Mouse (Mus musculus): ENCODE results near the gene Ppm1d. TPM values are rescaled to one million over a fixed set of nuclear protein-coding genes. Genes with fewer than 3 reads are reported as not detected.

Gene Ppm1d
- polyA plus RNA-seq, 1 experiment from 2014 or later = 14.6 TPM

- Histone ChIP-seq H3K27ac (ENCODE audit: low read length) (no peak overlapping the region), H3K9me3 (ENCODE audit: control insufficient read depth, low read depth, low read length) (no peaks in the 10 kb centered on the region), H3K27me3 (ENCODE audit: control insufficient read depth, insufficient read depth, low read length) (no peaks in the 10 kb centered on the region), H3K36me3 (ENCODE audit: control insufficient read depth, insufficient read depth, low read length) (peaks cover 24% of the 10 kb centered on the region), H3K4me1 (ENCODE audit: control insufficient read depth, insufficient read depth, low read length) (no peaks in the 10 kb centered on the region), H3K4me2 (replicated peaks; ENCODE audit: low read depth, low read length) (no peak overlapping the region), H3K4me3 (ENCODE audit: low read depth, low read length) (no peak overlapping the region), H3K9ac (replicated peaks; ENCODE audit: low read depth, low read length) (no peak overlapping the region)
- ATAC-seq (ENCODE audit: insufficient number of reproducible peaks, insufficient read depth, low FRiP score, low read depth) = peak; percentile 80; the same call in 1 of the 2 replicates
- WGBS = 94% methylated on average over 6 of the region's 6 CpGs
Measured at GRCm38 (mm10) chr11:85339173-85339831, 28.3 kb downstream of the Ppm1d start.

- Histone ChIP-seq H3K4me2 (replicated peaks; ENCODE audit: low read depth, low read length) (no peak overlapping the region), H3K9ac (replicated peaks; ENCODE audit: low read depth, low read length) (no peak overlapping the region), H3K36me3 (ENCODE audit: control insufficient read depth, insufficient read depth, low read length) (peaks cover 25% of the 10 kb centered on the region), H3K27ac (ENCODE audit: low read length) (no peak overlapping the region), H3K27me3 (ENCODE audit: control insufficient read depth, insufficient read depth, low read length) (no peaks in the 10 kb centered on the region), H3K4me3 (ENCODE audit: low read depth, low read length) (no peak overlapping the region), H3K9me3 (ENCODE audit: control insufficient read depth, low read depth, low read length) (no peaks in the 10 kb centered on the region), H3K4me1 (ENCODE audit: control insufficient read depth, insufficient read depth, low read length) (no peaks in the 10 kb centered on the region)
- 80% methylated on average over 7 of the region's 7 CpGs for WGBS
- ATAC-seq (ENCODE audit: insufficient number of reproducible peaks, insufficient read depth, low FRiP score, low read depth) = no peak
Measured at GRCm38 (mm10) chr11:85340070-85340616, 29.1 kb downstream of the Ppm1d start.

- no peak within 1 kb of the TSS for H3K27ac ChIP-seq (ENCODE audit: low read length)
- peak within 1 kb of the TSS; percentile 57 for H3K4me3 ChIP-seq (ENCODE audit: low read depth, low read length)
- H3K4me2 ChIP-seq (replicated peaks; ENCODE audit: low read depth, low read length) = peak within 1 kb of the TSS; percentile 59
- no peaks in the 10 kb centered on the region for H3K36me3 ChIP-seq (ENCODE audit: control insufficient read depth, insufficient read depth, low read length)
- H3K4me1 ChIP-seq (ENCODE audit: control insufficient read depth, insufficient read depth, low read length) = 0 out of 2 replicates have a peak, but pooled peaks cover 4% of the 10 kb centered on the region
- peak; percentile 99 for ATAC-seq (ENCODE audit: insufficient number of reproducible peaks, insufficient read depth, low FRiP score, low read depth)
- WGBS = under 1% methylated on average over 47 of the region's 47 CpGs
- no peaks in the 10 kb centered on the region for H3K9me3 ChIP-seq (ENCODE audit: control insufficient read depth, low read depth, low read length)
- H3K27me3 ChIP-seq (ENCODE audit: control insufficient read depth, insufficient read depth, low read length) = no peaks in the 10 kb centered on the region
- peak within 1 kb of the TSS; percentile 34; the same call in 1 of the 2 replicates for H3K9ac ChIP-seq (replicated peaks; ENCODE audit: low read depth, low read length)
Measured at GRCm38 (mm10) chr11:85352539-85353380, 41.7 kb downstream of the Ppm1d start, which contains the start of gene Bcas3. Gene Bcas3, plus strand, starts transcription at chr11:85353167.

- WGBS = 63% methylated on average over 4 of the region's 4 CpGs
- Histone ChIP-seq H3K27me3 (ENCODE audit: control insufficient read depth, insufficient read depth, low read length) (no peaks in the 10 kb centered on the region), H3K27ac (ENCODE audit: low read length) (no peak overlapping the region), H3K4me2 (replicated peaks; ENCODE audit: low read depth, low read length) (peak overlapping the region; percentile 59), H3K9me3 (ENCODE audit: control insufficient read depth, low read depth, low read length) (no peaks in the 10 kb centered on the region), H3K4me1 (ENCODE audit: control insufficient read depth, insufficient read depth, low read length) (0 out of 2 replicates have a peak, but pooled peaks cover 4% of the 10 kb centered on the region), H3K4me3 (ENCODE audit: low read depth, low read length) (peak overlapping the region; percentile 57), H3K9ac (replicated peaks; ENCODE audit: low read depth, low read length) (no peak overlapping the region), H3K36me3 (ENCODE audit: control insufficient read depth, insufficient read depth, low read length) (no peaks in the 10 kb centered on the region)
- no peak for ATAC-seq (ENCODE audit: insufficient number of reproducible peaks, insufficient read depth, low FRiP score, low read depth)
Measured at GRCm38 (mm10) chr11:85353819-85354218, 42.8 kb downstream of the Ppm1d start.

- Histone ChIP-seq H3K36me3 (ENCODE audit: control insufficient read depth, insufficient read depth, low read length) (peaks cover 6% of the 10 kb centered on the region; the same call in 1 of the 2 replicates), H3K27ac (ENCODE audit: low read length) (no peak overlapping the region), H3K9ac (replicated peaks; ENCODE audit: low read depth, low read length) (no peak overlapping the region), H3K4me1 (ENCODE audit: control insufficient read depth, insufficient read depth, low read length) (no peaks in the 10 kb centered on the region), H3K27me3 (ENCODE audit: control insufficient read depth, insufficient read depth, low read length) (no peaks in the 10 kb centered on the region), H3K9me3 (ENCODE audit: control insufficient read depth, low read depth, low read length) (no peaks in the 10 kb centered on the region), H3K4me3 (ENCODE audit: low read depth, low read length) (no peak overlapping the region), H3K4me2 (replicated peaks; ENCODE audit: low read depth, low read length) (no peak overlapping the region)
- 90% methylated on average over 6 of the region's 6 CpGs for WGBS
- ATAC-seq (ENCODE audit: insufficient number of reproducible peaks, insufficient read depth, low FRiP score, low read depth) = no peak
Measured at GRCm38 (mm10) chr11:85359641-85360040, 48.6 kb downstream of the Ppm1d start.

- H3K9me3 ChIP-seq (ENCODE audit: control insufficient read depth, low read depth, low read length) = no peaks in the 10 kb centered on the region
- H3K9ac ChIP-seq (replicated peaks; ENCODE audit: low read depth, low read length) = no peak overlapping the region
- WGBS = 84% methylated on average over 8 of the region's 8 CpGs
- no peaks in the 10 kb centered on the region for H3K4me1 ChIP-seq (ENCODE audit: control insufficient read depth, insufficient read depth, low read length)
- no peak overlapping the region for H3K27ac ChIP-seq (ENCODE audit: low read length)
- peaks cover 6% of the 10 kb centered on the region; the same call in 1 of the 2 replicates for H3K36me3 ChIP-seq (ENCODE audit: control insufficient read depth, insufficient read depth, low read length)
- no peak overlapping the region for H3K4me2 ChIP-seq (replicated peaks; ENCODE audit: low read depth, low read length)
- ATAC-seq (ENCODE audit: insufficient number of reproducible peaks, insufficient read depth, low FRiP score, low read depth) = no peak
- H3K4me3 ChIP-seq (ENCODE audit: low read depth, low read length) = no peak overlapping the region
- no peaks in the 10 kb centered on the region for H3K27me3 ChIP-seq (ENCODE audit: control insufficient read depth, insufficient read depth, low read length)
Measured at GRCm38 (mm10) chr11:85361621-85362020, 50.6 kb downstream of the Ppm1d start.

GRCm38 (mm10) chr11:85366168-85366567 lies 55.1 kb downstream of the Ppm1d start:
- WGBS = 94% methylated on average over 3 of the region's 3 CpGs
- H3K4me3 ChIP-seq (ENCODE audit: low read depth, low read length) = no peak overlapping the region
- H3K4me2 ChIP-seq (replicated peaks; ENCODE audit: low read depth, low read length) = no peak overlapping the region
- peaks cover 8% of the 10 kb centered on the region; the same call in 1 of the 2 replicates for H3K36me3 ChIP-seq (ENCODE audit: control insufficient read depth, insufficient read depth, low read length)
- H3K27me3 ChIP-seq (ENCODE audit: control insufficient read depth, insufficient read depth, low read length) = no peaks in the 10 kb centered on the region
- H3K9ac ChIP-seq (replicated peaks; ENCODE audit: low read depth, low read length) = no peak overlapping the region
- ATAC-seq (ENCODE audit: insufficient number of reproducible peaks, insufficient read depth, low FRiP score, low read depth) = no peak
- H3K27ac ChIP-seq (ENCODE audit: low read length) = no peak overlapping the region
- no peaks in the 10 kb centered on the region for H3K9me3 ChIP-seq (ENCODE audit: control insufficient read depth, low read depth, low read length)
- no peaks in the 10 kb centered on the region for H3K4me1 ChIP-seq (ENCODE audit: control insufficient read depth, insufficient read depth, low read length)

- Histone ChIP-seq H3K9ac (replicated peaks; ENCODE audit: low read depth, low read length) (no peak overlapping the region), H3K4me1 (ENCODE audit: control insufficient read depth, insufficient read depth, low read length) (no peaks in the 10 kb centered on the region), H3K4me2 (replicated peaks; ENCODE audit: low read depth, low read length) (no peak overlapping the region), H3K9me3 (ENCODE audit: control insufficient read depth, low read depth, low read length) (no peaks in the 10 kb centered on the region), H3K27me3 (ENCODE audit: control insufficient read depth, insufficient read depth, low read length) (no peaks in the 10 kb centered on the region), H3K36me3 (ENCODE audit: control insufficient read depth, insufficient read depth, low read length) (peaks cover 8% of the 10 kb centered on the region; the same call in 1 of the 2 replicates), H3K4me3 (ENCODE audit: low read depth, low read length) (no peak overlapping the region), H3K27ac (ENCODE audit: low read length) (no peak overlapping the region)
- ATAC-seq (ENCODE audit: insufficient number of reproducible peaks, insufficient read depth, low FRiP score, low read depth) = no peak
- WGBS = 72% methylated on average over 3 of the region's 3 CpGs
Measured at GRCm38 (mm10) chr11:85367823-85368222, 56.8 kb downstream of the Ppm1d start.

All from stomach, embryonic 14.5 days (tissue).